Mouse (Mus musculus) central nervous system, embryonic 18 days (tissue): ENCODE data around the gene Olfr816. TPM values are rescaled to one million over a fixed set of nuclear protein-coding genes. Genes with fewer than 3 reads are reported as not detected.

Experiments used
- polyA plus RNA-seq: library from polyadenylated mRNA; depleted of rRNA; stranded (reverse); fragments of >200 nt; gene quantifications from 2 replicates; pipeline ENCODE4 v1.2.3, GENCODE M21; 2012; rRNA removed

Gene Olfr816
- polyA plus RNA-seq: not detected in 2 replicates

DNA sequence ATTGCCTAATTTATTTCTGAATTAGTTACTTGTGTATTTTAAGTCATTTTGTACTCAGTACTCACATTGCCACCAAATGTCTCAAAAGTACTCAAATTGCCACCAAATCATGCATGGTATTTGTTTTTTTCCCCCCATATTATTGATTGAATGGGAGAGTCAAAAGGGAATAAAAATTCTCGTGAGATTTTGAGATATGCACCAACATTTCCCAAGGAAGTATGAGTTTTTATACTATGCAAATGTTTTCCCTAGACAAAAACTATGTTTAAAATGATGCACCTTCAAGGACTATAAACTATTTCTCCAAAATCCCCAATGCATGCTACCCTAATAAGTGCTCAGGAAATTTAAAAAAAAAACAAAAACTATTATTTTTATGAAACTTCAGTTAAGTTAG lies at the start of gene Olfr816:
Olfr816 (minus strand) TSS at position 101 of the 400 bp plus-strand sequence.

DNA sequence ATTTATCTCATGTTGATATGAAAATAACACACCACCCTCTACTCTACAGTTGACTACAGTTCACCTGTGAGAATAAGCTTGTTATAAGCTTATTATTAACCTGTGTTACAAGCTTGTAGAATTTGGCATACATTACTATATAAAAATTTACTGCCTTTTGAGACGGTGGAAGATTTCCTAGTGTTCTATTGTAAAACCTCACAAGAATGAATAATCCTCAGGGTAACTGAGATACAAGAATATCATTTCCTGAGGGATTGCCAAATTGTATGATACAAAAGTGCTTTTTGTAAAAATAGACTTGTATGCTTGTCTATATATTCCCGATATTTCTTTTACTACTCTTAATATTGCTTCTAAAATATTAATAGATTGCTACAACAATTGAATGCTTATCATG lies 33.6 kb upstream of the Olfr816 start, which contains the start of gene Olfr818:
Olfr818 (minus strand) TSS at position 101 of the 400 bp plus-strand sequence.

DNA sequence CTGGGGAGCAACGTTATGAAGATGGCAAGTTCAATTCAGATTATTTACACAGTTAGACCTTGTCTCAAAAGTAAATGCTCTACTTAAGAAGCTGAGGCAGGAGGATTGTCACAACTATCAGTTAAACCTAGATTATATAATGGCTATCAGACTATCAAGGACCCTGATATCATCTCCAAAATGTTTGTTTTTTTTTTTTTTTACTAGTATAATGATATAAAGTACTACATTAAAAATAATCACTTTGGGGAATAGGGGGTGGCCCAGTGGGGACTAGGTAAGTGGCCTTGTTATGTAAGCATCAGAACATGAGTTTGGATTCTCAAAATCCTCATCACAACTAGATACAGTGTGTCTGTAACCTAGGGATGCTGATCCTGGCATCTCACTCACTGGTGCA lies 9.6 kb downstream of the Olfr816 start, which contains the start of gene Olfr815:
Olfr815 (minus strand) TSS at position 101 of the 400 bp plus-strand sequence.

DNA sequence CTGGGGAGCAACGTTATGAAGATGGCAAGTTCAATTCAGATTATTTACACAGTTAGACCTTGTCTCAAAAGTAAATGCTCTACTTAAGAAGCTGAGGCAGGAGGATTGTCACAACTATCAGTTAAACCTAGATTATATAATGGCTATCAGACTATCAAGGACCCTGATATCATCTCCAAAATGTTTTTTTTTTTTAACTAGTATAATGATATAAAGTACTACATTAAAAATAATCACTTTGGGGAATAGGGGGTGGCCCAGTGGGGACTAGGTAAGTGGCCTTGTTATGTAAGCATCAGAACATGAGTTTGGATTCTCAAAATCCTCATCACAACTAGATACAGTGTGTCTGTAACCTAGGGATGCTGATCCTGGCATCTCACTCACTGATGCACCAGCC lies 35.6 kb downstream of the Olfr816 start, which contains the start of gene Olfr814:
Olfr814 (minus strand) TSS at position 101 of the 400 bp plus-strand sequence.

Other genes with a start within 250 kb of the Olfr816 start
- gene Olfr801, start 241.7 kb downstream of the Olfr816 start, polyA plus RNA-seq: not detected in 2 replicates
- gene Olfr802, start 227.4 kb downstream of the Olfr816 start, polyA plus RNA-seq: not detected in 2 replicates
- gene Olfr803, start 221.3 kb downstream of the Olfr816 start, polyA plus RNA-seq: not detected in 2 replicates
- gene Olfr804, start 212.4 kb downstream of the Olfr816 start, polyA plus RNA-seq: not detected in 2 replicates
- not detected in 2 replicates for gene Olfr805, start 186.2 kb downstream of the Olfr816 start, polyA plus RNA-seq
- not detected in 2 replicates for gene Olfr806, start 173.7 kb downstream of the Olfr816 start, polyA plus RNA-seq
- not detected in 2 replicates for gene Olfr807, start 157.8 kb downstream of the Olfr816 start, polyA plus RNA-seq
- gene Olfr808, start 150.1 kb downstream of the Olfr816 start, polyA plus RNA-seq: not detected in 2 replicates
- not detected in 2 replicates for gene Olfr809, start 141.0 kb downstream of the Olfr816 start, polyA plus RNA-seq
- gene Olfr810, start 120.7 kb downstream of the Olfr816 start, polyA plus RNA-seq: not detected in 2 replicates
- not detected in 2 replicates for gene Olfr811, start 111.2 kb downstream of the Olfr816 start, polyA plus RNA-seq
- gene Olfr812, start 69.5 kb downstream of the Olfr816 start, polyA plus RNA-seq: not detected in 2 replicates
- gene Olfr813, start 60.2 kb downstream of the Olfr816 start, polyA plus RNA-seq: not detected in 2 replicates
- gene Olfr814, start 35.7 kb downstream of the Olfr816 start, polyA plus RNA-seq: not detected in 2 replicates
- not detected in 2 replicates for gene Olfr815, start 9.7 kb downstream of the Olfr816 start, polyA plus RNA-seq
- gene Olfr818, start 33.5 kb upstream of the Olfr816 start, polyA plus RNA-seq: not detected in 2 replicates
- not detected in 2 replicates for gene Olfr819, start 51.7 kb upstream of the Olfr816 start, polyA plus RNA-seq
- not detected in 2 replicates for gene Olfr247, start 60.5 kb upstream of the Olfr816 start, polyA plus RNA-seq
- gene Gm10310, start 69.5 kb upstream of the Olfr816 start, polyA plus RNA-seq: not detected in 2 replicates
- gene Olfr820, start 97.0 kb upstream of the Olfr816 start, polyA plus RNA-seq: not detected in 2 replicates
- not detected in 2 replicates for gene Olfr821, start 114.8 kb upstream of the Olfr816 start, polyA plus RNA-seq
- gene Olfr822, start 155.6 kb upstream of the Olfr816 start, polyA plus RNA-seq: not detected in 2 replicates
- not detected in 2 replicates for gene Olfr823, start 199.8 kb upstream of the Olfr816 start, polyA plus RNA-seq
- not detected in 2 replicates for gene Olfr824, start 214.4 kb upstream of the Olfr816 start, polyA plus RNA-seq